Mouse (Mus musculus) heart, postnatal 25 days (tissue): ENCODE measurements around the gene Krt222. TPM values are rescaled to one million over a fixed set of nuclear protein-coding genes. Genes with fewer than 3 reads are reported as not detected.

Experiments
- DNase-seq: peaks from one replicate; pipeline ENCODE4 v3.0.0; 2022; ENCODE audit warnings: low spot score
- intact Hi-C: fragments of 180-260 bp; cut with DNase I; formaldehyde crosslinking; loops from one replicate; pipeline ENCODE4 v1.15.1; 2025
- total RNA-seq, 2 experiments: library from RNA; stranded (reverse); gene quantifications; 2 replicates each; pipeline ENCODE4 v1.2.3; 2021

Gene Krt222
- total RNA-seq, 2 experiments from 2014 or later: 32.6 to 39.1 TPM

GRCm38 (mm10) chr11:99186836-99187235, 57.0 kb downstream of the Krt222 start:
- intact Hi-C loops: loop anchor here (5.0 kb wide), 1 partner anchor 55 kb away; the partner anchor contains the start of gene Krt222

More at GRCm38 (mm10) chr11:99186836-99187235, 57.0 kb downstream of the Krt222 start:
- DNase-seq: no peak

Other genes starting within 250 kb of the Krt222 start
- 1 to 10 TPM; 4.2 to 4.6 TPM for gene Top2a, start 219.9 kb downstream of the Krt222 start, total RNA-seq
- 10 to 100 TPM; 87.8 to 99.7 TPM for gene Igfbp4, start 202.8 kb downstream of the Krt222 start, total RNA-seq
- under 1 TPM; 0.18 to 0.20 TPM for gene Tns4, start 154.8 kb downstream of the Krt222 start, total RNA-seq
- gene Ccr7, start 89.0 kb downstream of the Krt222 start, total RNA-seq: under 1 TPM; 0.29 to 0.64 TPM
- gene Smarce1, start 13.1 kb downstream of the Krt222 start, total RNA-seq: 10 to 100 TPM; 46.0 to 51.8 TPM
- gene Krt24, start 41.2 kb upstream of the Krt222 start, total RNA-seq: not detected
- gene Krt25, start 78.9 kb upstream of the Krt222 start, total RNA-seq: not detected
- gene Krt26, start 93.9 kb upstream of the Krt222 start, total RNA-seq: not detected
- not detected for gene Krt27, start 107.0 kb upstream of the Krt222 start, total RNA-seq
- gene Krt28, start 130.8 kb upstream of the Krt222 start, total RNA-seq: not detected
- 1 to 10 TPM; 5.3 to 5.5 TPM for gene Krt10, start 145.3 kb upstream of the Krt222 start, total RNA-seq
- gene Krt12, start 178.2 kb upstream of the Krt222 start, total RNA-seq: not detected
- gene Krt20, start 194.1 kb upstream of the Krt222 start, total RNA-seq: not detected
- not detected for gene Krt23, start 249.1 kb upstream of the Krt222 start, total RNA-seq